Mouse (Mus musculus) bone marrow, adult 2 months (tissue): ENCODE data around the gene Ntng2.

ENCODE experiments used
- CTCF ChIP-seq: fragments of 200-500 bp; IDR thresholded peaks from 2 replicates; pipeline ENCODE4 v1.5.1; 2011; ENCODE audit warnings: low read length, control low read depth; ENCODE audit not compliant: control insufficient read depth, insufficient read depth
- POLR2A ChIP-seq: fragments of 200-500 bp; IDR thresholded peaks from 2 replicates; pipeline ENCODE4 v1.6.1; 2011; ENCODE audit warnings: low read depth, mild to moderate bottlenecking, control low read depth, low read length, borderline replicate concordance; ENCODE audit not compliant: control insufficient read depth

DNA sequence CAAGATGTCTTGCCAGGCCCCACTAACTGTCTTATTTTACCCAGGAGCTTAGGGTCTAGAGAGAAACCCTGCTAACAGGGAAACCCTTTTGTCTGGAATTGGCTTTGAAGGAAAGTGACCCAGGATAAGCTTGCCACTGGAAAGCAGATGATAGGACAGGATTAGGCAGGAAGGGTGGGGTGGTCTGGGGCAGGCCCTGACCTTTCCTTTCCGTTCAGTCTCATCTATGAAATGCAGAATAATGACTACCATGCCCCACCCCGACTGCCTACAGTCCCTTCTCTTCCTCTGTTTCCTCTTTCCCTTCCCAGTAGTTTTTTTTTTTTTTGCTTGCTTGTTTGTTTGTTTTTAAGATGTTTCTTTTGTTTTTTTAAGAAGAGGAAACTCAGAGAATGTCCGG, 42.8 kb upstream of the Ntng2 start:
- TF ChIP-seq POLR2A (no peak), CTCF (no peak)
